In genomic region chr4:139115721-139116120, GRCm38 (mm10) we compare ENCODE assay signal across 12 mouse cellular contexts. TPM values are rescaled to one million over a fixed set of nuclear protein-coding genes. Genes with fewer than 3 reads are reported as not detected.
DNase-seq lines count a peak whose midpoint lies in the region; ATAC-seq and TF ChIP-seq lines count a peak whose summit lies in the region.
"Had no signal": no experiment of that assay in that cellular context is flagged by ENCODE, and none has a peak within 500 bp of the region (broad histone marks: within the 10 kb centered on the region; RNA-seq: fewer than 3 reads in every experiment).

No protein-coding gene starts in this region.

- no peak for ATAC-seq in kidney, embryonic 14.5 days (ENCODE audit: low FRiP score, low TSS enrichment)
- ATAC-seq in stomach, postnatal 0 days (ENCODE audit: low FRiP score, low TSS enrichment), result no peak

- no peaks in the 10 kb centered on the region for H3K9me3 ChIP-seq in kidney, embryonic 14.5 days (ENCODE audit: control insufficient read depth, low read length)
- H3K9me3 ChIP-seq in stomach, postnatal 0 days (ENCODE audit: control insufficient read depth, low read length), result no peaks in the 10 kb centered on the region

- no peak overlapping the region for H3K4me3 ChIP-seq in kidney, embryonic 14.5 days (ENCODE audit: low read length)
- H3K4me3 ChIP-seq in stomach, postnatal 0 days (ENCODE audit: low read depth, low read length), result no peak overlapping the region

- peak; percentile 58 for TF ChIP-seq CTCF in stomach, postnatal 0 days (IDR thresholded peaks at IDR 0.05; ENCODE audit: low read depth)

- H3K4me1 ChIP-seq in kidney, embryonic 14.5 days (ENCODE audit: control insufficient read depth, insufficient read depth, low read length), result peaks cover 25% of the 10 kb centered on the region
- peaks cover 13% of the 10 kb centered on the region for H3K4me1 ChIP-seq in stomach, postnatal 0 days (replicated peaks; ENCODE audit: control insufficient read depth, insufficient read depth)

- H3K27ac ChIP-seq in kidney, embryonic 14.5 days (ENCODE audit: low read depth, low read length), result no peak overlapping the region
- no peak overlapping the region for H3K27ac ChIP-seq in stomach, postnatal 0 days (replicated peaks)

- no peak overlapping the region for H3K4me2 ChIP-seq in kidney, embryonic 14.5 days (replicated peaks; ENCODE audit: low read depth, low read length)
- H3K4me2 ChIP-seq in stomach, postnatal 0 days (replicated peaks; ENCODE audit: low read depth), result no peak overlapping the region

- no peaks in the 10 kb centered on the region for H3K27me3 ChIP-seq in kidney, embryonic 14.5 days (ENCODE audit: control insufficient read depth, insufficient read depth, low read length)
- H3K27me3 ChIP-seq in stomach, postnatal 0 days (ENCODE audit: control insufficient read depth, insufficient read depth, low read length), result no peaks in the 10 kb centered on the region

- 92% methylated on average over 5 of the region's 5 CpGs for WGBS in kidney, embryonic 14.5 days
- whole genome bisulfite sequencing in stomach, postnatal 0 days, result 95% methylated on average over 5 of the region's 5 CpGs

- no peak for TF ChIP-seq EP300 in stomach, postnatal 0 days (optimal IDR thresholded peaks at IDR 0.05)

- peak; percentile 37 for DNase-seq in adrenal gland, postnatal 14 days
- no peak for DNase-seq in adrenal gland, adult 8-10 months
- DNase-seq in kidney, postnatal 10 days, result peak; percentile 34
- DNase-seq in thymus, postnatal 4 days, result peak; percentile 48
- no peak for DNase-seq in thymus, postnatal 25 days
- no peak for DNase-seq in stomach, postnatal 0 days (ENCODE audit: low spot score)
- no peak for DNase-seq in urinary bladder, postnatal 4 days (ENCODE audit: low spot score in 2 of 2)
- DNase-seq: cerebellum, adult 2 months; gastrocnemius, postnatal 25 days; midbrain, embryonic 14.5 days had no signal

- no peaks in the 10 kb centered on the region for H3K36me3 ChIP-seq in kidney, embryonic 14.5 days (ENCODE audit: control insufficient read depth, insufficient read depth, low read length)
- no peaks in the 10 kb centered on the region for H3K36me3 ChIP-seq in stomach, postnatal 0 days (ENCODE audit: control insufficient read depth, insufficient read depth, low read length)

- H3K9ac ChIP-seq in kidney, embryonic 14.5 days (ENCODE audit: low read depth, low read length), result no peak overlapping the region
- no peak overlapping the region for H3K9ac ChIP-seq in stomach, postnatal 0 days (ENCODE audit: low read length)

RNA-seq across cellular contexts. Expression of gene Minos1, which starts 15.2 kb away (rescaled TPM):
- 480 and 499 TPM in 2 replicates for total RNA-seq in adrenal gland, postnatal 14 days (2021)
- total RNA-seq in adrenal gland, adult 8-10 months (2022), result 100 to 1,000 TPM; 273 to 460 (median 363) TPM
- polyA plus RNA-seq in kidney, embryonic 14.5 days (2014; fragmentation: Nextera tagmentation; extraction: Ambion mirVana), result 509 and 677 TPM in 2 replicates
- 569 and 588 TPM in 2 replicates for polyA plus RNA-seq in stomach, postnatal 0 days (2015; fragmentation: Nextera tagmentation; extraction: Ambion mirVana)

RNA-seq across cellular contexts. Expression of gene Nbl1, which starts 22.9 kb away (rescaled TPM):
- total RNA-seq in adrenal gland, postnatal 14 days (2021), result 33.7 and 39.8 TPM in 2 replicates
- 10 to 100 TPM; 55.4 to 73.9 (median 64.2) TPM for total RNA-seq in adrenal gland, adult 8-10 months (2022)
- polyA plus RNA-seq in kidney, embryonic 14.5 days (2014; fragmentation: Nextera tagmentation; extraction: Ambion mirVana), result 15.5 and 22.3 TPM in 2 replicates
- polyA plus RNA-seq in stomach, postnatal 0 days (2015; fragmentation: Nextera tagmentation; extraction: Ambion mirVana), result 53.6 and 58.9 TPM in 2 replicates

RNA-seq across cellular contexts. Expression of gene Htr6, which starts 40.4 kb away (rescaled TPM):
- 0.15 TPM in 1 of 2 replicates, not detected in the other for total RNA-seq in adrenal gland, postnatal 14 days (2021)
- under 1 TPM; 0.48 to 0.99 (median 0.84) TPM for total RNA-seq in adrenal gland, adult 8-10 months (2022)
- 0.10 and 0.12 TPM in 2 replicates for polyA plus RNA-seq in kidney, embryonic 14.5 days (2014; fragmentation: Nextera tagmentation; extraction: Ambion mirVana)
- 0.05 TPM in 1 of 2 replicates, not detected in the other for polyA plus RNA-seq in stomach, postnatal 0 days (2015; fragmentation: Nextera tagmentation; extraction: Ambion mirVana)
- total RNA-seq: gastrocnemius, postnatal 25 days; hematopoietic stem cell, adult 5-6 weeks had no signal

Comparison
In these comparisons a context has a peak if more than half of its experiments do, and no peak if none do; other contexts are left out.
1. DNase-seq: peak in adrenal gland, postnatal 14 days (single experiment), kidney, postnatal 10 days (single experiment) and thymus, postnatal 4 days (single experiment); none in adrenal gland, adult 8-10 months (single experiment), thymus, postnatal 25 days (single experiment), stomach, postnatal 0 days (single experiment) and urinary bladder, postnatal 4 days (0 of 2).